Mouse (Mus musculus) right cerebral cortex, postnatal 36 days (tissue): Measurements from ENCODE around the gene Vmn1r126.
"Not testable (repeated sequence)": the region's sequence is repeated elsewhere in the genome, so short reads cannot be mapped to it uniquely, and the experiment has no call there.

ENCODE experiments used
- DNase-seq, 2 experiments: peaks; one replicate each; pipeline ENCODE4 v3.0.0; 2022; ENCODE audit warnings: low spot score in 2 of 2, mixed read lengths in 1 of 2

Gene Vmn1r126

DNA sequence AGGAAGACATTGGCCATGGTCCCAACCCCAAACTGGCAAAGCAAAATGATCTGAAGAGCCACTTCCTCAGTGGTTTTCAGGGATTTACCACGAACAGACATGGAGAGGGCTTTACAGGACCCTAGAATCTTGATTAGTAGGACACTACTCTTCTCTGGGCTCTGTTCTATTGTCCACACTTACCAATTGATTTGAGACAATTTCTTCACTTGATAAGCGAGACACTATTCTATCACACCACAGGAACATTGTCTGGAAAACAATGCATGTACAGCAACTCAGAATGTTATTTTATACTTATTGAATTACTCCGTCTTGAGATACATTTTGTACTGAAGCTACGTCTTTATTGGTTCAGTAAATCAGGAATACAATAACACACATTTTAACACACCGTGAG is at the start of gene Vmn1r126:
TSS of gene Vmn1r126 (minus strand) at position 101 of the 400 bp plus-strand sequence.
- not testable (repeated sequence) for DNase-seq

DNA sequence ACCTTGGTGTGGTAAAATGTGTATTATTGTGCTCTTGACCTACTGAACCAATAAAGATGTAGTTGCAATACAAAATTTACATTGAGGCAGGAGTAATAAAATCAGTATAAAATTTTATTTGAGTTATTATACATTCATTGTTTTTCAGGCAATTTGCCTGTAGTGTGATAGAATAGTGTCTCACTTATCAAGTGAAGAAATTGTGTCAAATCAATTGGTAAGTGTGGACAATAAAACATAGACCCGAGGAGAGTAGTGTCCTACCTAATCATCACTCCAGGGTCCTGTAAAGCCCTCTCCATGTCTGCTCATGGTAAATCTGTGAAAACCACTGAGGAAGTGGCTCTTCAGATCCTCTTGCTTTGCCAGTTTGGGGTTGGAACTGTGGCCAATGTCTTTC is 47.8 kb upstream of the Vmn1r126 start, which contains the start of gene Vmn1r128:
TSS of gene Vmn1r128 (plus strand) at position 301 of the 400 bp plus-strand sequence.
- DNase-seq: not testable (repeated sequence)

DNA sequence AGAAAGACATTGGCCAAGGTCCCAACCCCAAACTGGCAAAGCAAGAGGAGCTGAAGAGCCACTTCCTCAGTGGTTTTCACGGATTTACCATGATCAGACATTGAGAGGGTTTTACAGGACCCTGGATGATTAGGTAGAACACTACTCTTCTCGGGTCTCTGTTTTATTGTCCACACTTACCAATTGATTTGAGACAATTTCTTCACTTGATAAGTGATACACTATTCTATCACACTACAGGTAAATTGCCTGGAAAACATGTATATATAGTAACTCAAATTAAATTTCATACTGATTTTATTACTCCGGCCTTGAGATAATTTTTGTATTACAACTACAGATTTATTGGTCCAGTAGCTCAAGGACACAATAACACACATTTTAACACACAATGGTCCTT is 18.5 kb upstream of the Vmn1r126 start, which contains the start of gene Vmn1r127:
TSS of gene Vmn1r127 (minus strand) at position 101 of the 400 bp plus-strand sequence.
- not testable (repeated sequence) for DNase-seq

DNA sequence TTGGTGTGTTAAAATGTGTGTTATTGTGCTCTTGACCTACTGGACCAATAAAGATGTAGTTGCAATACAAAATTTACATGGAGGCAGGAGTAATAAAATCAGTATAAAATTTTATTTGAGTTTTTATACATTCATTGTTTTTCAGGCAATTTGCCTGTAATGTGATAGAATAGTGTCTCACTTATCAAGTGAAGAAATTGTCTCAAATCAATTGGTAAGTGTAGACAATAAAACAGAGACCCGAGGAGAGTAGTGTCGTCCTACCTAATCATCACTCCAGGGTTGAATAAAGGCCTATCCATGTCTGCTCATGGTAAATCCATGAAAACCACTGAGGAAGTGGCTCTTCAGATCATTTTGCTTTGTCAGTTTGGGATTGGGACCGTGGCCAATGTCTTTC is 29.4 kb downstream of the Vmn1r126 start, which contains the start of gene Vmn1r125:
TSS of gene Vmn1r125 (plus strand) at position 301 of the 400 bp plus-strand sequence.
- not testable (repeated sequence) for DNase-seq

DNA sequence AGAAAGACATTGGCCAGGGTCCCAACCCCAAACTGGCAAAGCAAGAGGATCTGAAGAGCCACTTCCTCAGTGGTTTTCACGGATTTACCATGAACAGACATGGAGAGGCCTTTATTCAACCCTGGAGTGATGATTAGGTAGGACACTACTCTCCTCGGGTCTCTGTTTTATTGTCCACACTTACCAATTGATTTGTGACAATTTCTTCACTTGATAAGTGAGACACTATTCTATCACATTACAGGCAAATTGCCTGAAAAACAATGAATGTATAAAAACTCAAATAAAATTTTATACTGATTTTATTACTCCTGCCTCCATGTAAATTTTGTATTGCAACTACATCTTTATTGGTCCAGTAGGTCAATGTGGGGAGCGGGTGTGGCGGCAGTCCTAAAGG is 40.8 kb downstream of the Vmn1r126 start, which contains the start of gene Vmn1r124:
TSS of gene Vmn1r124 (minus strand) at position 101 of the 400 bp plus-strand sequence.
- DNase-seq: not testable (repeated sequence)
